Mouse (Mus musculus): ENCODE results near the gene Tinf2. TPM values are rescaled to one million over a fixed set of nuclear protein-coding genes. Genes with fewer than 3 reads are reported as not detected.

Gene Tinf2
- polyA plus RNA-seq (2012; rRNA removed), result 19.2 and 21.7 TPM in 2 replicates

GRCm38 (mm10) chr14:55681160-55682117 is at the start of gene Tinf2:
Gene Tinf2, minus strand, starts transcription at chr14:55681820.
- peak; percentile 94 to 98 for DNase-seq (ENCODE audit: extremely low spot score in 1 of 2, low spot score in 1 of 2)

- DNase-seq (ENCODE audit: extremely low spot score in 1 of 2, low spot score in 1 of 2), result peak; percentile 27 to 69
Measured at GRCm38 (mm10) chr14:55730531-55731032, 49.0 kb upstream of the Tinf2 start.

GRCm38 (mm10) chr14:55730116-55730515 is 48.5 kb upstream of the Tinf2 start:
- no peak for DNase-seq (ENCODE audit: extremely low spot score in 1 of 2, low spot score in 1 of 2)

- DNase-seq (ENCODE audit: extremely low spot score in 1 of 2, low spot score in 1 of 2), result no peak
Measured at GRCm38 (mm10) chr14:55727889-55728685, 46.5 kb upstream of the Tinf2 start.

- DNase-seq (ENCODE audit: extremely low spot score in 1 of 2, low spot score in 1 of 2), result no peak
Measured at GRCm38 (mm10) chr14:55726261-55726660, 44.6 kb upstream of the Tinf2 start.

GRCm38 (mm10) chr14:55724411-55724871 is 42.8 kb upstream of the Tinf2 start:
- DNase-seq (ENCODE audit: extremely low spot score in 1 of 2, low spot score in 1 of 2), result no peak

- no peak for DNase-seq (ENCODE audit: extremely low spot score in 1 of 2, low spot score in 1 of 2)
Measured at GRCm38 (mm10) chr14:55723433-55723832, 41.8 kb upstream of the Tinf2 start.

GRCm38 (mm10) chr14:55722438-55722945 is 40.9 kb upstream of the Tinf2 start:
- no peak for DNase-seq (ENCODE audit: extremely low spot score in 1 of 2, low spot score in 1 of 2)

- DNase-seq (ENCODE audit: extremely low spot score in 1 of 2, low spot score in 1 of 2), result peak; percentile 85 to 95
Measured at GRCm38 (mm10) chr14:55721700-55722437, 40.2 kb upstream of the Tinf2 start, which contains the start of gene Rabggta. Gene Rabggta, minus strand, starts transcription at chr14:55722263.

GRCm38 (mm10) chr14:55721076-55721475 is 39.5 kb upstream of the Tinf2 start:
- DNase-seq (ENCODE audit: extremely low spot score in 1 of 2, low spot score in 1 of 2), result no peak

GRCm38 (mm10) chr14:55720666-55721065 is 39.0 kb upstream of the Tinf2 start:
- no peak for DNase-seq (ENCODE audit: extremely low spot score in 1 of 2, low spot score in 1 of 2)

GRCm38 (mm10) chr14:55719737-55720136 is 38.1 kb upstream of the Tinf2 start:
- DNase-seq (ENCODE audit: extremely low spot score in 1 of 2, low spot score in 1 of 2), result no peak

- no peak for DNase-seq (ENCODE audit: extremely low spot score in 1 of 2, low spot score in 1 of 2)
Measured at GRCm38 (mm10) chr14:55716884-55717283, 35.3 kb upstream of the Tinf2 start.

GRCm38 (mm10) chr14:55716271-55716670 is 34.7 kb upstream of the Tinf2 start:
- DNase-seq (ENCODE audit: extremely low spot score in 1 of 2, low spot score in 1 of 2), result no peak

GRCm38 (mm10) chr14:55714893-55715292 is 33.3 kb upstream of the Tinf2 start:
- DNase-seq (ENCODE audit: extremely low spot score in 1 of 2, low spot score in 1 of 2), result no peak

GRCm38 (mm10) chr14:55713729-55714122 is 32.1 kb upstream of the Tinf2 start, which contains the start of gene Tgm1:
Gene Tgm1, minus strand, starts transcription at chr14:55713926.
- DNase-seq (ENCODE audit: extremely low spot score in 1 of 2, low spot score in 1 of 2), result no peak

GRCm38 (mm10) chr14:55713007-55713728 is 31.5 kb upstream of the Tinf2 start:
- DNase-seq (ENCODE audit: extremely low spot score in 1 of 2, low spot score in 1 of 2), result no peak

GRCm38 (mm10) chr14:55711786-55712185 is 30.2 kb upstream of the Tinf2 start:
- no peak for DNase-seq (ENCODE audit: extremely low spot score in 1 of 2, low spot score in 1 of 2)

GRCm38 (mm10) chr14:55709509-55709908 is 27.9 kb upstream of the Tinf2 start:
- DNase-seq (ENCODE audit: extremely low spot score in 1 of 2, low spot score in 1 of 2), result no peak

Measured in frontal cortex, adult 2 months (tissue).